In genomic region chr5:93005229-93005814, GRCm38 (mm10) we compare ENCODE assay signal across 8 mouse cellular contexts. TPM values are rescaled to one million over a fixed set of nuclear protein-coding genes. Genes with fewer than 3 reads are reported as not detected.
A peak's percentile ranks its signal among the peaks of the same experiment; 100 is the strongest.
DNase-seq lines count a peak whose midpoint lies in the region; ATAC-seq lines count a peak whose summit lies in the region.

No protein-coding gene starts in this region.

- 4% methylated on average over 20 of the region's 20 CpGs for WGBS in embryonic facial prominence, embryonic 14.5 days
- 10% methylated on average over 20 of the region's 20 CpGs for WGBS in heart, embryonic 16.5 days
- 7% methylated on average over 20 of the region's 20 CpGs for WGBS in stomach, embryonic 15.5 days

- H3K36me3 ChIP-seq in embryonic facial prominence, embryonic 14.5 days (ENCODE audit: control insufficient read depth, insufficient read depth, low read length): no peaks in the 10 kb centered on the region
- H3K36me3 ChIP-seq in heart, embryonic 16.5 days (ENCODE audit: control insufficient read depth, insufficient read depth): no peaks in the 10 kb centered on the region
- H3K36me3 ChIP-seq in stomach, embryonic 15.5 days: no peaks in the 10 kb centered on the region

- DNase-seq in left cerebral cortex, adult 18-20 months (ENCODE audit: low spot score in 2 of 2): peak; percentile 49 to 71
- no peak for DNase-seq in left cerebral cortex, postnatal 14 days (ENCODE audit: low spot score in 2 of 2)
- peak; percentile 64 for DNase-seq in embryonic facial prominence, embryonic 14.5 days (ENCODE audit: low spot score)
- DNase-seq in kidney, postnatal 14 days: peak; percentile 78
- DNase-seq in lung, postnatal 36 days: peak; percentile 75

- peak overlapping the region; percentile 45; the same call in 1 of the 2 replicates for H3K27ac ChIP-seq in embryonic facial prominence, embryonic 14.5 days (replicated peaks; ENCODE audit: low read depth, low read length)
- peak overlapping the region; percentile 64 for H3K27ac ChIP-seq in heart, embryonic 16.5 days (ENCODE audit: low read length)
- peak overlapping the region; percentile 46 for H3K27ac ChIP-seq in stomach, embryonic 15.5 days

- peak overlapping the region; percentile 17 for H3K4me3 ChIP-seq in embryonic facial prominence, embryonic 14.5 days (ENCODE audit: low read depth, low read length)
- peak overlapping the region; percentile 40 for H3K4me3 ChIP-seq in heart, embryonic 16.5 days (ENCODE audit: low read length)
- H3K4me3 ChIP-seq in stomach, embryonic 15.5 days (replicated peaks): peak overlapping the region; percentile 27

- ATAC-seq in embryonic facial prominence, embryonic 14.5 days (ENCODE audit: low read depth): peak; percentile 53; the same call in 1 of the 2 replicates
- peak; percentile 38; the same call in 1 of the 2 replicates for ATAC-seq in heart, embryonic 16.5 days (replicated peaks; ENCODE audit: extremely low read depth, insufficient read depth, low FRiP score)
- peak; percentile 57; the same call in 1 of the 2 replicates for ATAC-seq in stomach, embryonic 15.5 days (ENCODE audit: insufficient read depth, low FRiP score, low read depth)
- ATAC-seq in monocyte, adult 5-6 weeks (replicated peaks; ENCODE audit: insufficient number of reproducible peaks, low FRiP score, low TSS enrichment, poor library complexity, severe bottlenecking): no peak

- no peaks in the 10 kb centered on the region for H3K27me3 ChIP-seq in embryonic facial prominence, embryonic 14.5 days (replicated peaks; ENCODE audit: control insufficient read depth, insufficient read depth, low read length)
- no peaks in the 10 kb centered on the region for H3K27me3 ChIP-seq in heart, embryonic 16.5 days (ENCODE audit: control insufficient read depth, insufficient read depth, low read length)
- no peaks in the 10 kb centered on the region for H3K27me3 ChIP-seq in stomach, embryonic 15.5 days (replicated peaks)

- intact Hi-C loops in left cerebral cortex, postnatal 14 days (cut with DNase I): no loop called here

- peak overlapping the region; percentile 52 for H3K4me2 ChIP-seq in embryonic facial prominence, embryonic 14.5 days (ENCODE audit: low read depth, low read length)
- H3K4me2 ChIP-seq in heart, embryonic 16.5 days (ENCODE audit: low read depth, low read length): peak overlapping the region; percentile 60
- H3K4me2 ChIP-seq in stomach, embryonic 15.5 days: peak overlapping the region; percentile 44

- H3K9ac ChIP-seq in embryonic facial prominence, embryonic 14.5 days (ENCODE audit: low read depth, low read length): peak overlapping the region; percentile 41; the same call in 1 of the 2 replicates
- peak overlapping the region; percentile 52 for H3K9ac ChIP-seq in heart, embryonic 16.5 days (ENCODE audit: low read length)
- H3K9ac ChIP-seq in stomach, embryonic 15.5 days: no peak overlapping the region

- peaks cover 18% of the 10 kb centered on the region for H3K4me1 ChIP-seq in embryonic facial prominence, embryonic 14.5 days (ENCODE audit: control insufficient read depth, insufficient read depth, low read length)
- peaks cover 18% of the 10 kb centered on the region for H3K4me1 ChIP-seq in heart, embryonic 16.5 days (ENCODE audit: control insufficient read depth, insufficient read depth, low read length)
- H3K4me1 ChIP-seq in stomach, embryonic 15.5 days: peaks cover 17% of the 10 kb centered on the region

- H3K9me3 ChIP-seq in embryonic facial prominence, embryonic 14.5 days (ENCODE audit: control insufficient read depth, low read length): no peaks in the 10 kb centered on the region
- no peaks in the 10 kb centered on the region for H3K9me3 ChIP-seq in heart, embryonic 16.5 days (replicated peaks; ENCODE audit: control insufficient read depth, low read length)
- no peaks in the 10 kb centered on the region for H3K9me3 ChIP-seq in stomach, embryonic 15.5 days

RNA-seq across cellular contexts. Expression of gene Sowahb, which starts 39.5 kb away (rescaled TPM):
- total RNA-seq in left cerebral cortex, adult 18-20 months (2021): 10 to 100 TPM; 25.1 to 29.8 TPM
- total RNA-seq in left cerebral cortex, postnatal 14 days (2021): 1 to 10 TPM; 5.2 to 6.8 TPM
- polyA plus RNA-seq in embryonic facial prominence, embryonic 14.5 days (2014; fragmentation: Nextera tagmentation; extraction: Ambion mirVana): 0.50 and 0.76 TPM in 2 replicates
- 0.12 and 0.20 TPM in 2 replicates for polyA plus RNA-seq in heart, embryonic 16.5 days (2015; fragmentation: Nextera tagmentation; extraction: Ambion mirVana)
- 1.8 and 3.0 TPM in 2 replicates for polyA plus RNA-seq in stomach, embryonic 15.5 days (2015; fragmentation: Nextera tagmentation; extraction: Ambion mirVana)
- not detected in 3 replicates for total RNA-seq in monocyte, adult 5-6 weeks (2017)

Comparison
In these comparisons a context has a peak if more than half of its experiments do, and no peak if none do; other contexts are left out.
1. DNase-seq: peak in left cerebral cortex, adult 18-20 months (2 of 2), embryonic facial prominence, embryonic 14.5 days (single experiment), kidney, postnatal 14 days (single experiment) and lung, postnatal 36 days (single experiment); none in left cerebral cortex, postnatal 14 days (0 of 2).
2. Peak in every context shown above with its lines, with median percentiles within 50 percentile points of each other: H3K27ac ChIP-seq, H3K4me2 ChIP-seq and H3K4me3 ChIP-seq.